Mouse (Mus musculus) heart, postnatal 0 days (tissue): ENCODE results near the gene Nfia. TPM values are rescaled to one million over a fixed set of nuclear protein-coding genes. Genes with fewer than 3 reads are reported as not detected.

ENCODE experiments used
- ATAC-seq: fragments of 200-750 bp; cut with Nextera tagmentation; 2 replicates; pipeline ENCODE4 v1.8.0; 2017; ENCODE audit warnings: low read depth, moderate number of reproducible peaks, moderate library complexity; ENCODE audit not compliant: insufficient read depth
- DNase-seq: peaks from one replicate; pipeline ENCODE4 v3.0.0-alpha.2; 2016; ENCODE audit warnings: low spot score
- H3K27ac ChIP-seq: fragments of 300-500 bp; sonication (generic); 2 replicates; pipeline ENCODE4 v1.5.1; 2014; ENCODE audit warnings: low read depth, mild to moderate bottlenecking
- H3K27me3 ChIP-seq: fragments of 300-500 bp; sonication (generic); 2 replicates; pipeline ENCODE4 v1.6.1; 2014; ENCODE audit warnings: low read length, mixed read lengths; ENCODE audit not compliant: control insufficient read depth, insufficient read depth
- H3K36me3 ChIP-seq: fragments of 300-500 bp; sonication (generic); replicated peaks from 2 replicates; pipeline ENCODE4 v1.6.1; 2014; ENCODE audit warnings: low read length, mixed read lengths; ENCODE audit not compliant: control insufficient read depth, insufficient read depth
- H3K4me1 ChIP-seq: fragments of 300-500 bp; sonication (generic); 2 replicates; pipeline ENCODE4 v1.6.1; 2014; ENCODE audit warnings: antibody characterized with exemption; ENCODE audit not compliant: control insufficient read depth, insufficient read depth
- H3K4me2 ChIP-seq: fragments of 300-500 bp; sonication (generic); 2 replicates; pipeline ENCODE4 v1.6.1; 2014; ENCODE audit warnings: low read depth, mild to moderate bottlenecking, low read length, moderate library complexity
- H3K4me3 ChIP-seq: fragments of 300-500 bp; sonication (generic); 2 replicates; pipeline ENCODE4 v1.5.1; 2014; ENCODE audit warnings: low read depth, low read length
- H3K9ac ChIP-seq: fragments of 300-500 bp; sonication (generic); replicated peaks from 2 replicates; pipeline ENCODE4 v1.6.1; 2014; ENCODE audit warnings: low read depth, low read length, mixed read lengths
- H3K9me3 ChIP-seq: fragments of 300-500 bp; sonication (generic); replicated peaks from 2 replicates; pipeline ENCODE4 v1.6.1; 2016; ENCODE audit warnings: low read length; ENCODE audit not compliant: control insufficient read depth
- CTCF ChIP-seq: IDR thresholded peaks from 2 replicates; pipeline ENCODE4 v1.5.1; 2016; ENCODE audit warnings: antibody characterized with exemption, control low read depth, low read depth
- EP300 ChIP-seq: IDR thresholded peaks from 2 replicates; pipeline ENCODE4 v1.6.1; 2016; ENCODE audit warnings: antibody characterized with exemption, low read depth
- WGBS: fragments of 180-500 bp; shearing (Covaris S2); extraction: QIAGEN DNeasy Blood & Tissue Kit; methylation state at CpG from one replicate; pipeline ENCODE4 v1.1.7; 2014; 5-methylcytosine and 5-hydroxymethylcytosine counted together
- polyA plus RNA-seq: library from polyadenylated mRNA; unstranded; fragments of >200 nt; fragmentation: Nextera tagmentation; extraction: Ambion mirVana; gene quantifications from 2 replicates; pipeline ENCODE4 v1.2.1, GENCODE M21; 2015
- total RNA-seq: library from RNA; depleted of rRNA; stranded (reverse); fragments of >200 nt; gene quantifications from 2 replicates; pipeline ENCODE4 v1.2.3, GENCODE M21; 2014; ENCODE audit warnings: low replicate concordance

Nfia gene
- total and polyA plus RNA-seq, 2 experiments from 2014 or later = 53.8 to 114 TPM

- no peak for TF ChIP-seq EP300
- no peak for TF ChIP-seq CTCF
- no peak for DNase-seq
- Histone ChIP-seq H3K9ac (no peak overlapping the region), H3K4me2 (no peak overlapping the region), H3K27ac (peak overlapping the region; percentile 91), H3K9me3 (no peaks in the 10 kb centered on the region), H3K27me3 (no peaks in the 10 kb centered on the region), H3K4me3 (no peak overlapping the region), H3K36me3 (no peaks in the 10 kb centered on the region), H3K4me1 (peaks cover 48% of the 10 kb centered on the region)
- ATAC-seq = no peak
- WGBS = 85% methylated on average over 27 of the region's 27 CpGs
Measured at GRCm38 (mm10) chr4:97910777-97911580, 138.4 kb downstream of the Nfia start.

GRCm38 (mm10) chr4:97911755-97912154, 139.2 kb downstream of the Nfia start:
- no peaks in the 10 kb centered on the region for H3K36me3 ChIP-seq
- ATAC-seq = no peak
- no peak overlapping the region for H3K4me3 ChIP-seq
- H3K4me2 ChIP-seq = no peak overlapping the region
- H3K9me3 ChIP-seq = no peaks in the 10 kb centered on the region
- no peaks in the 10 kb centered on the region for H3K27me3 ChIP-seq
- no peak for TF ChIP-seq CTCF
- TF ChIP-seq EP300 = peak; percentile 20; the same call in 1 of the 2 replicates
- peaks cover 43% of the 10 kb centered on the region for H3K4me1 ChIP-seq
- H3K9ac ChIP-seq = no peak overlapping the region
- DNase-seq = no peak
- H3K27ac ChIP-seq = peak overlapping the region; percentile 58
- 74% methylated on average over 7 of the region's 7 CpGs for WGBS

GRCm38 (mm10) chr4:97912155-97912554, 139.6 kb downstream of the Nfia start:
- H3K27ac ChIP-seq = peak overlapping the region; percentile 58
- no peaks in the 10 kb centered on the region for H3K9me3 ChIP-seq
- H3K27me3 ChIP-seq = no peaks in the 10 kb centered on the region
- DNase-seq (no peak), ATAC-seq (peak; percentile 42)
- no peak overlapping the region for H3K4me2 ChIP-seq
- H3K9ac ChIP-seq = no peak overlapping the region
- H3K4me1 ChIP-seq = peaks cover 42% of the 10 kb centered on the region
- WGBS = 41% methylated on average over 6 of the region's 6 CpGs
- no peaks in the 10 kb centered on the region for H3K36me3 ChIP-seq
- no peak for TF ChIP-seq CTCF
- TF ChIP-seq EP300 = no peak; the same call in 1 of the 2 replicates
- H3K4me3 ChIP-seq = no peak overlapping the region

GRCm38 (mm10) chr4:97912560-97912959, 140.0 kb downstream of the Nfia start:
- DNase-seq = no peak
- TF ChIP-seq CTCF (no peak), EP300 (no peak)
- H3K4me2 ChIP-seq = no peak overlapping the region
- H3K27ac ChIP-seq = peak overlapping the region; percentile 58; the same call in 1 of the 2 replicates
- H3K4me1 ChIP-seq = peaks cover 42% of the 10 kb centered on the region
- H3K27me3 ChIP-seq = no peaks in the 10 kb centered on the region
- no peaks in the 10 kb centered on the region for H3K9me3 ChIP-seq
- ATAC-seq = no peak
- no peak overlapping the region for H3K9ac ChIP-seq
- no peak overlapping the region for H3K4me3 ChIP-seq
- no peaks in the 10 kb centered on the region for H3K36me3 ChIP-seq
- 97% methylated on average over 11 of the region's 11 CpGs for WGBS

GRCm38 (mm10) chr4:97914348-97914747, 141.8 kb downstream of the Nfia start:
- H3K4me1 ChIP-seq = peaks cover 28% of the 10 kb centered on the region
- WGBS = 91% methylated on average over 2 of the region's 2 CpGs
- no peak overlapping the region for H3K4me2 ChIP-seq
- H3K27ac ChIP-seq = no peak overlapping the region
- no peak for TF ChIP-seq EP300
- no peak for TF ChIP-seq CTCF
- no peaks in the 10 kb centered on the region for H3K36me3 ChIP-seq
- H3K9ac ChIP-seq = no peak overlapping the region
- no peak overlapping the region for H3K4me3 ChIP-seq
- no peak for DNase-seq
- H3K27me3 ChIP-seq = no peaks in the 10 kb centered on the region
- no peaks in the 10 kb centered on the region for H3K9me3 ChIP-seq
- no peak for ATAC-seq
